Mouse (Mus musculus) midbrain, embryonic 12.5 days (tissue): ENCODE measurements around the gene Sumo2. TPM values are rescaled to one million over a fixed set of nuclear protein-coding genes. Genes with fewer than 3 reads are reported as not detected.

ENCODE experiments used
- ATAC-seq: fragments of 200-750 bp; cut with Nextera tagmentation; 2 replicates; pipeline ENCODE4 v1.8.0; 2017; ENCODE audit warnings: low read depth, moderate TSS enrichment, moderate library complexity; ENCODE audit not compliant: low FRiP score
- H3K27ac ChIP-seq: fragments of 300-500 bp; sonication (generic); replicated peaks from 2 replicates; pipeline ENCODE4 v1.5.1; 2016; ENCODE audit warnings: mild to moderate bottlenecking
- H3K27me3 ChIP-seq: fragments of 300-500 bp; sonication (generic); 2 replicates; pipeline ENCODE4 v1.6.1; 2016; ENCODE audit warnings: mild to moderate bottlenecking
- H3K36me3 ChIP-seq: fragments of 300-500 bp; sonication (generic); 2 replicates; pipeline ENCODE4 v1.6.1; 2016
- H3K4me1 ChIP-seq: fragments of 300-500 bp; sonication (generic); 2 replicates; pipeline ENCODE4 v1.6.1; 2016
- H3K4me2 ChIP-seq: fragments of 300-500 bp; sonication (generic); replicated peaks from 2 replicates; pipeline ENCODE4 v1.6.1; 2016; ENCODE audit warnings: mild to moderate bottlenecking, moderate library complexity
- H3K4me3 ChIP-seq: fragments of 300-500 bp; sonication (generic); 2 replicates; pipeline ENCODE4 v1.5.1; 2016; ENCODE audit warnings: mild to moderate bottlenecking
- H3K9ac ChIP-seq: fragments of 300-500 bp; sonication (generic); replicated peaks from 2 replicates; pipeline ENCODE4 v1.6.1; 2016; ENCODE audit warnings: mild to moderate bottlenecking, moderate library complexity
- H3K9me3 ChIP-seq: fragments of 300-500 bp; sonication (generic); 2 replicates; pipeline ENCODE4 v1.6.1; 2016; ENCODE audit warnings: mild to moderate bottlenecking
- WGBS: fragments of 180-500 bp; shearing (Covaris S2); methylation state at CpG from one replicate; pipeline ENCODE4 v1.1.7; 2016; 5-methylcytosine and 5-hydroxymethylcytosine counted together
- polyA plus RNA-seq: library from polyadenylated mRNA; unstranded; fragments of >200 nt; fragmentation: Nextera tagmentation; extraction: Ambion mirVana; gene quantifications from 2 replicates; pipeline ENCODE4 v1.2.1, GENCODE M21; 2016

Sumo2 gene
- polyA plus RNA-seq, 1 experiment from 2014 or later, result 1,429 TPM

DNA sequence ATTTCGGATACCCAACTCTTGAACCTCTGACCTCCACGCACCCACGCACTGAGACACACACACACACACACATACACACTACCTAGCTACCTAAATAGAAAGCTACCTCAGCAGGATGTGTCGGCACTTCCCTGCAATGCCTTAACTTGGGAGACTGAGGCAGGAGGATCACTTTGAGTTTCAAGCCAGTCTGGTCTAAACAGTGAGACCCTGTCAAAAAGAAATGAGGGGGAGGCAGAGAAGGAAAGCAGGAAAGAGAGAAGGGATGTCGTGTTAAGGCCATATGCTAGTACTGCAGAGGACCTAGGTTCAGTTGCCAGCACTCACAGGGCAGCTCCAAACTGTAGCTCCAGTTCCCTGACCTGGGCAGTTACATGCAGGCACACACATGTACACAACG lies 21.1 kb downstream of the Sumo2 start:
- Histone ChIP-seq H3K4me2 (no peak overlapping the region), H3K4me1 (peaks cover 24% of the 10 kb centered on the region), H3K9me3 (no peaks in the 10 kb centered on the region), H3K9ac (no peak overlapping the region), H3K27me3 (no peaks in the 10 kb centered on the region), H3K36me3 (no peaks in the 10 kb centered on the region), H3K27ac (no peak overlapping the region), H3K4me3 (no peak overlapping the region)
- ATAC-seq, result no peak
- WGBS, result 79% methylated on average over 6 of the region's 6 CpGs

DNA sequence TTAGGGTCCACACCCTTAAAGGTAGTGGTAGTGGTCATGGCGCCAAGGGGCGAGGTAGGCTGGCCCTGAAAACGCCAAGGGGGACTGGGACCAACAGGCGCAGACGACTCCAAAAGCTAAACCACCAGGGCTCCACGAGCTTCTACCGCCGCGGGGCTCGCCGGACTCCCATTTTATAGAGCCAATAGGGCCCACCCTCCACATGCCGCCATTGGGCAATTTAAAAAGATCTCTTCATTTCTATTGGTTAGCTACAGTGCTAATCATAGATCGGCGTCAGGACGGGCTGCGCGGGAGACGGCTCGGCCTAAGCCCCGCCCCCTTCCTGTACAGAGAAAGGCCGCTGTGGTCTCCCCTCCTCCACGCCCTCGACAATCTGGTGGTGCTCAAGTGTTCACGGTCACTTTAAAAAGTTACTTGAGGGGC lies 21.8 kb downstream of the Sumo2 start, which contains the start of gene Jpt1:
Jpt1 (minus strand) TSS at position 150 of the 426 bp plus-strand sequence.
- H3K27ac ChIP-seq, result peak within 1 kb of the TSS; percentile 81
- peak within 1 kb of the TSS; percentile 98 for H3K9ac ChIP-seq
- H3K36me3 ChIP-seq, result no peaks in the 10 kb centered on the region
- no peaks in the 10 kb centered on the region for H3K27me3 ChIP-seq
- peaks cover 29% of the 10 kb centered on the region for H3K4me1 ChIP-seq
- WGBS, result under 1% methylated on average over 24 of the region's 24 CpGs
- H3K9me3 ChIP-seq, result no peaks in the 10 kb centered on the region
- peak; percentile 96 for ATAC-seq
- H3K4me2 ChIP-seq, result peak within 1 kb of the TSS; percentile 77
- H3K4me3 ChIP-seq, result peak within 1 kb of the TSS; percentile 92

DNA sequence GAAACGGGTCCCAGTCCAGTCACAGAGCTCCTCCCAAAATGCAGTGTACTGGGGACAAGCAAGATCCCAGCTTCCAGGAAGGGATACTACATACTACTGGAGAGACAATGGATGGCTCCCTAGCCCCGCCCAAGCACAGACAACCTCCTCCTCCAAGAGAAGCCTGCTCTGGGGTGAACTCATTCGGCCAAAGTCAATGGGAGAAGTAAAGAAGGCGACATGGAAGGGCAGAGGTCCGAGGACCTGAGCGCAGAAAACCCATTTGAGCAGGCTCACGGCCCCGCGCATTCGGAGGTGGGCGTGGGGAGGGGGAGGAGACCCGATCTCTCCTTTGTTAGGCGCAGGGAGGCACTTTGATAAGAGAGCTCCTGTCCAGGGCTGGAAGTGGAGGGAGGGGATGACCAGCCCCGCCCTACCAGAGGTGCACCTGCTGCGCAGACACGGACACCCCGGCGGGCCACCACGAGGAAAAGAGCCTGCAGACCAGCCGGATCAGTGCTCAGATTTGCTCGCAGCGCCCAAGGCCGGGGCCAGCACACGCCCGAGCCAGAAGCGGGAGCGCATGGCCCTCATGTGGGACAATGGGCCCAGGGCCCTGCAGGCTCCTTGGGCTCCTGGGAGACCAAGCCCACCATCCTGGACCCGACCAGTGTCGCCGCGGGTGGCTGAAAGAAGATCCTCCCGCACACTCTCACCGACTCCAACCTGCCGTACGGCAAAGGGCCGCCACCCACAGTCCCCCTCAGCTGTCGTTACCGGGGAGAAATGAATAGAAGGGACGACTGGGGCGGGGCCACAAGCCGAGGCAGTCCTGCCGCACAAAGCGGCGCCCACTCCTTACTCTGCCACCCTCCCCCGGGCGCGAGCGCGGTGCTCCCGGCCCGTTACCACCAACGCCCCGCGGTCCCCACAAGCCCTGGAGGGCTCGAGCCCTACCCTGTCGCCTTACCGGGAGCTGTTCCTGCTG lies 22.5 kb downstream of the Sumo2 start:
- Histone ChIP-seq H3K36me3 (no peaks in the 10 kb centered on the region), H3K9me3 (no peaks in the 10 kb centered on the region), H3K4me3 (peak overlapping the region; percentile 92), H3K4me1 (peaks cover 34% of the 10 kb centered on the region), H3K4me2 (peak overlapping the region; percentile 77), H3K9ac (peak overlapping the region; percentile 98), H3K27ac (peak overlapping the region; percentile 81), H3K27me3 (no peaks in the 10 kb centered on the region)
- WGBS, result under 1% methylated on average over 57 of the region's 57 CpGs
- peak; percentile 71 for ATAC-seq

DNA sequence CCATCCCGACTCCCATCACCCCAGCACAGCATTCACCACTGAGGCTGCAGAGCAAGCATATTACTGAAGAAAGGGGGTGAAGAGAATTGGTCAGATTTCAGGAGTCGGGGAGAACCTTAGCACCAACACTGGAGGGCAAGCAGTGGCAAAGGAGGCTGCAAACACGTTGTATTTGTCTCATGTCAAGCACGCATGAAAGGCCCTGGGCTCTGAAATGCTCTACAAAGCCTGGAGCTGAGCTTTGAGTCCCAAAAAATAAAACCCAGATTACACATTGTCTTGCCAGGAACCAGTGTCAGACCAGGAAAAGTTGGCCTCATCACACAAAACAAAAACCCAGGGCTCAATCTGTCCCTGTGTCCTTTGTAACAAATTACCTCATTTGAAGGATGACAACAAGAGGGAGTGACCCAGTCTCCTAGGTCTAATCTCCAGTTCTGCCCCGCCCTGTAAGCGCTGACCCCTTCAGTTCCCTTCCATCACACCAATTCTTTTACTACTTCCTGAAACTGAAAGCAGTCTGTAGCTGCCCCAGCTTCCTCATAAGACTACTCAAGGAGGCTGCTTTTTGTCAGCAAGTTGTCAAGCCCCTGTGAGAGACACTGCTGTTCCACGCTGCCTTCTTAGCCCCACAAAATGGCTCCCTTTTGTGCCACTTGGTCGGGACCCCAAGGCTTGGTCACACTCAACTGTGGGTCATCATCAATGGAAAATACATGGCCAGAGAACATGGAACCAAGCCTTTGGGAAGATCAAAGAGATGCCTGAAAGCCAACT lies 23.5 kb downstream of the Sumo2 start:
- no peak for ATAC-seq
- no peaks in the 10 kb centered on the region for H3K27me3 ChIP-seq
- peak overlapping the region; percentile 81 for H3K27ac ChIP-seq
- H3K9ac ChIP-seq, result peak overlapping the region; percentile 98
- peak overlapping the region; percentile 77 for H3K4me2 ChIP-seq
- WGBS, result 17% methylated on average over 8 of the region's 8 CpGs
- H3K4me3 ChIP-seq, result peak overlapping the region; percentile 92
- no peaks in the 10 kb centered on the region for H3K9me3 ChIP-seq
- H3K4me1 ChIP-seq, result peaks cover 43% of the 10 kb centered on the region
- H3K36me3 ChIP-seq, result no peaks in the 10 kb centered on the region

DNA sequence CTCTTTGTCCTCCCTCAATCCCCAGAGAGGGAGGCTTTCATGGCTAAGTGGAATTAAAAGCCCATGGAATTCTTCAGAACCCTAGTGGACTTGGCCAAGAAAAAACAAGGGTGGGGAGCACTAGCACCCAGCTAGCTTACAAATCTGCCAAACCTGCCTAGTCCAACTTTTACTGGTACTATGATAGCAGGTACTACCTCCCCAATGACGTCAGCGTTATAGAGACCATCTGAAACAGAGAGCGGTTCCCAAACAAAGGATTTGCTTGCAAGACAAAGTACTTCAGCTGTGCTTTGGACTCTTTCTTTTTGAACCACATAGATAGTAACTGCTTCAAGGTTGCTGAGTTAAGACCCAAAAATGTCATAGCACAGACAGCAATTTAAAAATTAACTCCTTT lies 24.1 kb downstream of the Sumo2 start:
- Histone ChIP-seq H3K9ac (peak overlapping the region; percentile 98), H3K36me3 (no peaks in the 10 kb centered on the region), H3K4me2 (peak overlapping the region; percentile 77), H3K27me3 (no peaks in the 10 kb centered on the region), H3K9me3 (no peaks in the 10 kb centered on the region), H3K4me1 (peaks cover 49% of the 10 kb centered on the region), H3K27ac (peak overlapping the region; percentile 81; the same call in 1 of the 2 replicates), H3K4me3 (peak overlapping the region; percentile 92)
- 43% methylated on average over 3 of the region's 3 CpGs for WGBS
- ATAC-seq, result no peak

DNA sequence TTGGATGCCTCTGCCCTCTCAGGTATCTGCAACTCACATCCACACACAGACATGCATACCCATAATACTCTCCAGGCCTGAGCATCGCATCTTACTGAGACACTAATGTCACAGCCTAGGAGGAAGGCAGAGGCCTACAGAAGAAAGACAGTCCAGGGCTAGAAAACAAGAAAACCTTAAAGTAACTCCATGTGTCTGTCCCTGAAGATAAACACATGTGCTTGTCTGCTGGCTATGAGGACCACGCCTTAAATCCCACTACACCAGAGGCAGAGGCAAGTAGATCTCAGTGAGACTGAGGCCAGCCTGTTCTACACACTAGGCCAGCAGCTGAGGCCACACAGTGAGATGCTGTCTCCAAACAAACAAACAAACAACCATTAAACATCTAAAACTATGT lies 25.0 kb downstream of the Sumo2 start:
- H3K27me3 ChIP-seq, result no peaks in the 10 kb centered on the region
- no peaks in the 10 kb centered on the region for H3K9me3 ChIP-seq
- H3K27ac ChIP-seq, result no peak overlapping the region
- no peak for ATAC-seq
- peak overlapping the region; percentile 98 for H3K9ac ChIP-seq
- H3K4me1 ChIP-seq, result peaks cover 57% of the 10 kb centered on the region
- WGBS, result 68% methylated on average over 2 of the region's 2 CpGs
- H3K36me3 ChIP-seq, result no peaks in the 10 kb centered on the region
- peak overlapping the region; percentile 77 for H3K4me2 ChIP-seq
- H3K4me3 ChIP-seq, result peak overlapping the region; percentile 92

DNA sequence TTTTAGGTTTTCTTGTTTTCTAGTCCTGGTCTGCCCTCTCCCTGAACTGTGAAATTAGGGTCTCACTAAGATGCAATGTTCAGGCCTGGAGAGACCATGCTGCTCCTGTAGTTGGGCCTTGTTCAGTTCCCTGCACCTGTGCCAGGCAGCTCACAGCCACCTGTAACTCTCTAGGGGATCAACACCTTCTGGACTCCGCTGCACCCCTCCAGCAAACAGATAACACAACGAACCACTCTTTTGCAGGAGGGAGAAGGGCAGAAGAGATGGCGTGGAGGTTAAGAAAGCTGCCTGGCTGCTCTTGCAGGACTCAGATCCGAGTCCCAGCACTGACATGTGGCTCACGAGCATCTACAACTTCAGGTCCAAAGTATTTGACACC lies 25.6 kb downstream of the Sumo2 start:
- Histone ChIP-seq H3K4me1 (peaks cover 60% of the 10 kb centered on the region), H3K27ac (no peak overlapping the region), H3K9me3 (no peaks in the 10 kb centered on the region), H3K9ac (peak overlapping the region; percentile 98; the same call in 1 of the 2 replicates), H3K36me3 (no peaks in the 10 kb centered on the region), H3K27me3 (no peaks in the 10 kb centered on the region), H3K4me3 (peak overlapping the region; percentile 92), H3K4me2 (peak overlapping the region; percentile 77)
- 70% methylated on average over 5 of the region's 5 CpGs for WGBS
- no peak for ATAC-seq

DNA sequence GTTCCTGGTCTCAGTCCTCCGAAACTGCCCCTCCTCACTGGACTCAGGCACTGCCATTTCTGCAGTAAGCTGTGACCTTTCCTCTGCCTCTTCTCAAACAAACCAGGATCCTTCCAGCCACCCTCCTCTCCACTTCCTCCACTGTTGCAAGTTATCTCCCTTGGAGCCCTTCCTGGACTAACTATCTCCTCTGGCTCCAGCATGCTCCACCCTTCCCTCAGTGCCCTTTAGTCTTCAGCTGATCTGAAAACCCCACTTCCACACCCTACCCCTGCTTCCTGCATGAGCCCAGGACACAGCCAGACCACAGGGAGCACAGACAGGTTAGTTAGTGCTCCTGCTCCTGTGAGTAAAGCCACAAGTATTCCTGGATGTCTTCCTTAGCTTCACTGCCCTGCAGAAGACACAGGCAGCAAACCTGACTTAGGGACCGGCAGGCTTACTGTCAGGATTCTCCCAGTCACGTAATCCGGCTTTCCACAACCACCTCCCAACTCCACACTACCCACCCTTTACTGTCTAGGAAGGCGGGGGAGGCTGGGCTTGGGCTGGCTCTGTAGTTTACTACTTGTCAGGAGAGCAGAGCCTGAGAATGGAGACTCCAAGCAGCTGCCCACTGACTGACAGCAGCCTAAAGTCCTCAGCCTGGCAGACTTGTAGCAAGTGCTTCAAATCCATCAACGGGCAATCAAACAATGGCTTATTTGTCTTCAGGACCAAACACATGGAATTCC lies 26.1 kb downstream of the Sumo2 start:
- Histone ChIP-seq H3K4me2 (peak overlapping the region; percentile 77), H3K4me1 (peaks cover 57% of the 10 kb centered on the region), H3K9ac (peak overlapping the region; percentile 39), H3K27me3 (no peaks in the 10 kb centered on the region), H3K9me3 (no peaks in the 10 kb centered on the region), H3K27ac (0 out of 2 replicates have a peak overlapping the region, but pooled peaks have one; percentile 42), H3K4me3 (peak overlapping the region; percentile 92), H3K36me3 (no peaks in the 10 kb centered on the region)
- 43% methylated on average over 6 of the region's 6 CpGs for WGBS
- no peak for ATAC-seq

DNA sequence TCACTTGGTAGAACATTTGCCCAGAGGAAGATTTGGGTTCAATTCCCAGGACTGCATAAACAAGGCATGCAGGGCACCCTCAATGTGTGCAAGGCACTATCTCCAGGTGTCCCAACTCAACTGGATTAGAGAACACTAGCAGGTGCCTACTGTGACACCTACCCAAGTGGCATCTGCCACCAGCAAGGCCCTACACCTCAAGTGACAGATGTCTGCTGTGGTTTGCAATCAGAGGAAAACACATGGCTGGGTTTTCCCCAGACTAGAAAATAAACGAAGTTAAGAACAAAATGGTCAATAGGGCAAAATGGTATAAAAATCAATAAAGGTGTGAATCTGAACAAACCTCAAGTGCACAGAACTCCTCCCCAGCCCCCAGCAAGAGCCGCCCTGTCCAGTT lies 28.0 kb downstream of the Sumo2 start:
- 81% methylated on average over 2 of the region's 2 CpGs for WGBS
- ATAC-seq, result no peak

DNA sequence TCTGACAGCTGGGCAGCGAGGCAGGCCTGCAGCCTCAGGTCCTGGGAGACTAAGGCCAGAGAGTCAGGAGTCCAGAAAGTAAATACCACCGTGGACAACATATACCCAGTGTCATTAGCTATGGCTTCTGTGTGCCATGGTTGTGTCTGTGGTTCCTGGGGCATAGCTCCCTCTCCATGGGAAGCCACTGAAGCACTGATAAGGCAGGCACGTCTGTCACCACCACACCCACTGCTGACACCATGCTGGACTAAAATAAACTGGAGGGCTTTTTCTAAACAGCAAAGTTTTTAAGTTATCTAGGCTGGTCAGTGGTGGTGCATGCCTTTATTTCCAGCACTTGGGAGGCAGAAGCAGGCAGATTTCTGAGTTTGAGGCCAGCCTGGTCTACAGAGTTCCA lies 29.5 kb downstream of the Sumo2 start:
- H3K4me3 ChIP-seq, result no peak overlapping the region
- ATAC-seq, result no peak
- H3K9me3 ChIP-seq, result no peaks in the 10 kb centered on the region
- no peak overlapping the region for H3K9ac ChIP-seq
- no peak overlapping the region for H3K4me2 ChIP-seq
- H3K4me1 ChIP-seq, result peaks cover 52% of the 10 kb centered on the region
- no peaks in the 10 kb centered on the region for H3K27me3 ChIP-seq
- peaks cover 24% of the 10 kb centered on the region for H3K36me3 ChIP-seq
- WGBS, result 66% methylated on average over 3 of the region's 3 CpGs
- H3K27ac ChIP-seq, result no peak overlapping the region

More for the DNA sequence above, 28.0 kb downstream of the Sumo2 start:
- Histone ChIP-seq H3K27ac (no peak overlapping the region), H3K4me3 (no peak overlapping the region), H3K27me3 (no peaks in the 10 kb centered on the region), H3K9ac (no peak overlapping the region), H3K36me3 (peaks cover 12% of the 10 kb centered on the region), H3K4me2 (no peak overlapping the region), H3K4me1 (peaks cover 56% of the 10 kb centered on the region), H3K9me3 (no peaks in the 10 kb centered on the region)

DNA sequence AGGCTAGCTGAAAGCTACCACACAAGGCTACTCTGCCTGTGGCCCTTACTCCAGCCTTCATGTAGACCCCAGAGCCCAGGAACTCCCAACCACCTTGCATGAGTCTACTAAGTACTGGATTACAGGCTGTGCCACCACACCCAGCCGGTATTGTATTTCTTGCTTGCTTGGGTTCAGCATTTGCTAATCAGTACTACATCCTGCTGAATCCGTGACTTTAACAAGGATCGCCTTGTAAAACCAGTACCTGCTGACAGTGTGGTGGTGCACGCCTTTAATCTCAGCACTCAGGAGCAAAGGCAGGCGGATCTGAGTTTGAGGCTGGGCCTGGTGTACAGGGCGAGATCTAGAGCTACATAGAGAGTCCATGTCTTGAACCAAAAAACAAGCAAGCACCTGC lies 33.4 kb downstream of the Sumo2 start:
- Histone ChIP-seq H3K9me3 (no peaks in the 10 kb centered on the region), H3K4me2 (no peak overlapping the region), H3K27ac (no peak overlapping the region), H3K27me3 (no peaks in the 10 kb centered on the region), H3K36me3 (peaks cover 62% of the 10 kb centered on the region), H3K4me3 (no peak overlapping the region), H3K9ac (no peak overlapping the region), H3K4me1 (peaks cover 17% of the 10 kb centered on the region)
- ATAC-seq, result no peak
- 95% methylated on average over 6 of the region's 6 CpGs for WGBS
